Mouse (Mus musculus) liver, postnatal 0 days (tissue): ENCODE data around the gene Dgcr2.

Source experiments
- CTCF ChIP-seq: sonication (generic); IDR thresholded peaks from 2 replicates; pipeline ENCODE4 v1.5.1; 2016; ENCODE audit warnings: antibody characterized with exemption, low read depth
- EP300 ChIP-seq: IDR thresholded peaks from 2 replicates; pipeline ENCODE4 v1.6.1; 2016; ENCODE audit warnings: antibody characterized with exemption, low read depth, mild to moderate bottlenecking

- TF ChIP-seq CTCF (no peak), EP300 (no peak)
Observed at GRCm38 (mm10) chr16:17898462-17898861, at the start of gene Dgcr2, which contains the start of gene Tssk2.
